Mouse (Mus musculus) mature B cell (primary cell): Measurements from ENCODE around the gene Pah.

ENCODE experiments used
- in situ Hi-C: fragments of 300-500 bp; cut with MboI; formaldehyde crosslinking; loops from 2 replicates; pipeline ENCODE4 v1.14.3; 2019

Pah gene

DNA sequence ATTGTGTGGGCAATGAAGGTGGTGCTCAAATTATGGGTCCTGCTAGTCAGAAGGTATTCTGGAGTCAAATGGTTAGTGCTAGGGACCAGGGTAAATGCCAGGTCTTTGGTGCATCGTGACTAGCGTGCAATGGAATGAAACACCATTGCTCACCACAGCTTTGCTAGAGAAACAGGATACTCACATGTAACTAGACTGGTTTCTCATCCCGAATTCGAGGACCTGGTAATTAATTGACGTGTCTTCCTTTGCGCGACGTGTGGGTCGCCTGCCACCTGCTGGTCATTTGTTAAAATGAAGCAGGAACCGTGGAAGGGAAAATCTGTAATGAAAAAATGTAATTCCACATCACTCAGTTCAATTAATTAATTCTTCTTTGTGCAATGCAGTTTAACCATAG is 17.6 kb upstream of the Pah start:
- in situ Hi-C loops: loop anchor here (10.0 kb wide), 1 partner anchor 479 kb away; no protein-coding TSS in a partner anchor

DNA sequence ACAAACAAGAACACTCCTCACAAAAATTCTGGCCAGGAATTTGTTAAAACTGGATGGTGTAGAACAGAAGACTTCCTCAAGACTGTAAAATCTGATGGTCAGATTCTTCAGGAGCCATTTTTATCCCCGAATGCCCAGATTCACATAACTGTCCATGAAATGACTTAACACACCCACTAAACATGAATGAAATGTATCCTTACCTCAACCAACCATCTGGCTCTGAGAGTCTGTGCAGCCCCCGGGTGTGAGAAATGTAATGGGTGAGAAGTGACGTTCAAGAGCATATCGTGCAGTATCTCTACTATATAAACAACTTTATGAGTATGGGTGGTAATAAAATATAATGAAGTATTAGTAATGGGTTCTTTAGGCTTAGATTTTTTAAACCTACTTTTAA is 13.0 kb upstream of the Pah start:
- in situ Hi-C loops: loop anchor here (10.0 kb wide), 1 partner anchor 484 kb away; no protein-coding TSS in a partner anchor

DNA sequence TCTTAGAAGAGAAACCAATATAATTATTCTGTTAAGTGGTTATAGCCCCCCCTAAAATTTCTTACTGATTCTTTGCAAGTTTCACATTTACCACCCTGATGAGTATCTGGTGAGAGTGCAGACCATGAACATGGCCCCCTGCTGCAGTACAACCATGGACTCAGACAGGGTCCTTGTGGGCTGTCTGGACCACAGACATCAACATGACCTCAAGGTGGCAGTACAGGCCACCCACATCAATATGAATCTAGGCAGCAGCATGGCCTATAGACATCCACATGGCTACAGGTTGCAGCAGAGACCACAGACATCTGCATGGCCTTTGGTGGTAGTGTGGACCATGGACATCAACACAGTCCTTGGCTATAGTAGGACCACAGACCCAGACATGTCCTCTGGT is 8.5 kb upstream of the Pah start:
- in situ Hi-C loops: no loop called here

DNA sequence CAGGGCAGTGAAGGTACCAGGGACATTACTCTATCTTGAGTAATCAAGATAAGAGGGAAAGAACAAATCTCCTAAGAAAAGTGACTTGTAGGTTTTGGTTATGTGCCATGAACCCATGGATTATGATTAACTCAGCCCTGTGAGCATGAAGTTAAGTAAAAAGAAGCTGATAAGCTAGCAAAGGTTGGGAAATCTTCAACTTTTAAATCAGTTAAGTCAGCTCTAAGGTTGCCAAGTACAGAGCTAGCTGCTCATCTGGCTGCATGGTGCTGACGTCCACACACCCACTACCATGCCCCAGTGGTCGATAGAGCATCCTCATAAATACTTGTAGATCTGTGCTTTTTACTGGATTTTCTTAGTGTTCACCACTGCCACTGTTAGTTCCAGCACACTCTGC is 3.0 kb upstream of the Pah start:
- in situ Hi-C loops: no loop called here

DNA sequence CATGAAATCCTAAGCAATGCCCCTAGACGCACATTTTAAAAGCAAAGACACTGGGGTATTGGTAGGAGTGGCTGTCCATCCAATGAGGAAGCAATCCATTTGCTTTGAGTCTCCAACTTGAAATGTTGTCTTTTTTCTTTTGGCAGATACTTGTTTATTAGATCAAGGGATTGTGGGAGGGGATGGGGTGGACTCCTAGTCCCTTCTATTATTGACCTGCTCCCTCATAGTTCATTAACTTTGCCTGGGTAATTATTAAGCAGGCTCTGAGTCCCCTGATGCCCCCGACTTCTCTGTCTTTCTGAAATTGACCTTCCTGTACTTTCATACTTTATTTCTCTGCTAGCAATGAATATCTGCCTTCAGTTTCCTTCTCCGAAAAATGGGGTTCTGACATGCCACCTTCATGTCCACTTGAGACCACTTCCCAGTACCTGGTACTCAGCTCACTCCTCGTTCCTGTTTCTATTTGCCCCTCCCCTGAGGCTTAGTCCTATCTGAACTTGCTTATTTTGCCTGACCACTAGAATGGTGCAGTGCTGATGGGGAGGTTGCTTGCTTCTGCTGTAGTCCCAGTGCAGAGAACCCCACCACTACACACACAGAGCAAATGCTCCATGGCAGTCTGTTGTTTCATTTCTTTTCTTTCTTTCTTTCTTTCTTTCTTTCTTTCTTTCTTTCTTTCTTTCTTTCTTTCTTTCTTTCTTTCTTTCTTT is 1.0 kb upstream of the Pah start:
- in situ Hi-C loops: no loop called here

DNA sequence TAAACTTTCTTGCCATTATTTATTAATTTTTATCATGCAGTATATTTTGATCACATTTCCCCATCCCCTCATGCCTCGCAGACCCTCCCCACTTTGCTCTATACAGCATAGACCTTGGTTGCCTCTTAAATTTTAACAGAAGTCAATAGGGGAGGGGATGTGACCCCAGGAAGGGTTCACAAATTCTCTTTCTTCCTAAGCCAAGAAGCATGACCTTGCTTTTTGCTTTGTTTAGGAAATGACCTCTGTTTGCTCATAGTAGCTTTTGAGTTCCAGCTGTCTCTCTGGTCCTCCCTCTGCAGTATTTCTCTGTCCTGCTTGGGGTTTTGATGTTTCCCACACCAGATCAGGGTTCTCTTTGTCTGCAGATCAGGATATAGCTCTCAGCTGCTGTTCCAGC is 12.6 kb downstream of the Pah start:
- in situ Hi-C loops: no loop called here

DNA sequence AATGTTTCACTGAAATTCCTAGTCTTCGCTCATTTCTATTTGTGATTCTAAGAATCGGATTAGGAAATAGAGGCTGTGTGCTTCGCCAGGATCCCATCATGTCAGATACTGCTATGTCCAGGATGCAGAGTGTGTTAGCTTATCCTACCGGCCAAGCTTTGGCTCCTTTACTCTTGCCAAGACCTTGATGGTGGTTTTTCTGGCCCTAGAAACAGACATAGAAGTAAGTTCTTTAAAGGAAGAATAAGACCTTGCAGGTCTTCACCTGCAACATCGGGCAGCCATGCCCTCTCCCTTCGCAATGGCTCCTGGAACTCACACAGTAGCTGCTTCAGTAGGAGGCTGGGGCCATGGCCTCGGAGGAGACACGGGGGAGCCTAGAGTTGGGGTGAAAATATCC is 24.2 kb downstream of the Pah start:
- in situ Hi-C loops: no loop called here

DNA sequence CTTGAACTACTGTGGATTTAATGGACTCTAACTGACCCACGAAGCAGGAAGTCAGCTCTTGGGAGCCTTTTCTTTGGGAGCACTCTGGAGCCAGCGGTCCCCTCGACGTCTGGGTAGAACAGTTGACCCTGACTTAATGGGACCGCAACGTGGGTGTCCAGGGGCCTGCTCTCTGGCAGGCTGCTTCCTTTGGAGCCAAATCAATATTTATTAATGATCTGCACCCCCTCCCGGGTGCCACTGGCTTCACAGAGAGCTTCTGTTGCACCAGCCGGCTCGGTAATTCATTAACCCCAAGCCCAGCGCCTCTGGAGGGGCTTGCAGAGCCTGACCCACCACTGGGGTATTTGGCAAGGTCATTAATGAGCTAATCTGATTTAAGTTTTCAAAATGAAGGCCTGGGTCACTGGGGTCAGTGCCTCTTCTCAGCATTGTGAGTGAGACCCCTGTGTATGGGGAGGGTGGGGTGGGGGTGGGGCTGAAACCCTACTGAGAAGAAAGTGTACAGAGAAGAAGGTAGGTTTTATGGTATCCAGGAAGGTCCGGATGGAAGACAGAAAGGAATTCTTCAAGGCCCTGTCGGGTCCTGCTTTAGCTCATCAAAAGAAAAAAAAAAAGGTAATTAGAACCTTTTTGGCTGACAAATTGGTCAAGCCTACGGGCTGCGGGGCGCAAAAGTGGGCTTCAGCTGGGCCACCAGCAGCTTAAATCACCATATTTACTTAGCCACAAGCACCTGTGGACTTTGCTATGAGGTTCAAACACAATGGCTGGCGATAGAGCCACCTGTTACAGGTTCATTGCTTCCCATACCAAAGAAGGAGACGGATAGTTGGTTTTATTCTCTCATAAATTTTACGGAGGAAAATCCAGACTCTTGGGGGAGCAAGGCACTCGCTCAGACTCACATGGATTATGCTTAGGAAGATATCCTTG is 25.0 kb downstream of the Pah start:
- in situ Hi-C loops: no loop called here

DNA sequence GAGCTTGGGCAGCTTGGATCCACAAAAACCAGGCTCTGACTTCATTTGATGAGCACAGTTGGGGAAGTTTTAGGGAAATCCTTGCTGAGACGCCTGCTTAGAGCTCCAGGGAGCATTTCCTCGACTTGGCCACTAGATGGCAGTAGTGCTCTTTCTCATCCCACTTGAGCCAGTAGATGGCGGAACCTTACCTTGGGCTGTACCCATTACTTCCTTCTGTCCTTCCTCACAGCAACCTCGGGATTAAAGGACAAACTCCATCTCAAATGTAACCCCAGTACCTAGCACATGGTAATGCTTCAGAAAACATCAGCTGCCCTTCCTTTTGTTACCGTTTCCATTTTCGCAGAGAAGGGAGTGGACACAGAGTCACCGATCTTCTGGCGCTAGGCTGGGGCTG is 31.1 kb downstream of the Pah start:
- in situ Hi-C loops: loop anchor here (10.0 kb wide), 1 partner anchor 772 kb away; no protein-coding TSS in a partner anchor

DNA sequence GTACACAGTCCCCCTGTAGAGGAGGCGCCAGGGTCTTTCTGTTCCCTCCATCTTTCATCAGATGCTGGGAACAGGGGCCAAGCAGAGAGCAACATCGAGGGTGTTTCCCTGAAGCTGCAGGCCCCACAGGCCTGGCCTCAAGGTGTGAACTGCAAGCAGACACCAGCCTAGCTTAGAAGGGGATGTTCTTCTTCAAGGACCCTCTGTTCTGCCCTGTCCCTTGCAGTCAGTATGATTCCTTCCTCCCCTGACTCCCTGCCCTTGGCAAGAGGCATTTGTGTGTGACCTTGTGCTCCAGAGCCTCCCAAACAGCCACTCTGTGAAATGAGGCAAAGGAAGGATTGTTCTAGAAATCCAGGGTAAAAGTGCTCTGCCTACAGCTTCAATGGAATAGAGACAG is 34.8 kb downstream of the Pah start:
- in situ Hi-C loops: loop anchor here (10.0 kb wide), 1 partner anchor 768 kb away; no protein-coding TSS in a partner anchor

DNA sequence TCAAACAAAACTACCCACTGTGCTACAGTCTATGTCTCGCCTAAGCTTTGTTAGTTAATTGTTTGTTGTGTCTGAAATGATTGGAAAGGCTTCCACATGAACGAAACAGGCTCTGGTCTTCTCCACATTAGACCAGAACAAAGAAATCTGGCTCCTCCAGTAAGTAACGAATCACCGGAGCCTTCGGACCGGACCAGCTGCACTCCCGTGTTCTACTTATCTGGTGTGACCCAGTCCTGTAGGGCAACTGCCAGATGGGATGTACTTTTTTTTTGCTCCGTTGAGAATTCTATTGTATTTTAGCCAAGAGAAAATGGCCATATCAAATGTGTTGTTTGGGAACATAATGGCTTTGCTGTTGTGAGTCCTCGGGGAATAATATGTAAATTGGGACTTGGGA is 42.2 kb downstream of the Pah start:
- in situ Hi-C loops: no loop called here

DNA sequence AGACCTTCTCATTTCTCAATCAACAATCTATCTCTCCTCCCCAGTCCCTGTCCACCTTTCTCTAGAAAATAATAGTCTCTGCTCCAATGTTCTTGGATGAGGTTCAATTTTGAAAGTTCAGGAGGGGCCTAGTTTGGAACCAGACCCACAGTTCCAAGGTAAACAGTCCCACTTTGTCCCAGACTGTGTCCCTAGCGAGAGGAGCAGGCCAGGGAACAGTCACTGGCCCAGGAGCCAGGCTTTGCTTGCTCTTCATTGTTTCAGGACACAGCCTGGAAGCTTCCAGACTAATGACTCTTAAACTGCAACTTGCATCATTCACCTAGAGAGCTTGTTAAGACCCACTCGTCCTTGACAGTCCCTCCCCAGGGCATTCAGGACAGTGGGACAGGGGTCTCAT is 44.1 kb downstream of the Pah start:
- in situ Hi-C loops: no loop called here

DNA sequence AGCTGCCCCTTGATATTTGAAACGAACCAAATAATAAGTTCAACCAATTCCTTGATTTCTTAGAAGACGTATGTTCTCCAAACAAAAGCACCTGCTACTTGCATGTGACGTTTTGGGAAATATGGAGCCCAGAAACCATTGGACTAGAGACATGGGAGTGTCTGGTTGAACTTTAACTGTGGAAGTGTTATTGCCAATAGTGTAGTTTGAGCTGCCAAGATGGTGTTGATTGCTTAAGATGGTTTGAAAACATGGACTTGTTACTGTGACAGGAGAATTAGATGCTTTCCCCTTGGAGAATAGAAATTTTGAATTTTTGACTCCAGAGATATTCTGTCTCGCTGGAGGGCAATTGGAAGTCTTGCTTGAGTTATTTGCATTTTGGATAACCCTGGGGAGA is 50.9 kb downstream of the Pah start:
- in situ Hi-C loops: no loop called here

DNA sequence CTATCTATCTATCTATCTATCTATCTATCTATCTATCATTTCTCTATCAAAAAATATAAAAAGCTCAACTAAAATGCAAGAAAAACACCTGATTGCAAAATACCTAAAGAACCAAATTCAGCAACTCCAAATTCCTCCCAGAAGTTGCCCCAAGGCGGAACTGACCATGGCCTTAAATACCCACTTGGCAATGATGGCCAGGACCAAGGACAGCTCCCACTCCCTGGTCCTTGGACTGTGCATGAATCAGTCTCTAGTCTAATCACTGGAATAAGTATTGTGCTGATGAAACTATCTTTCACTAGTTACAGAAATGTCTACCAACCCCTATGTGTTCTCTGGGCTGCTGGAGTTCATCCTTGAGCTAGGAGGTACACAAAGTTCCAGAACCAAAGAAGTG is 65.1 kb downstream of the Pah start:
- in situ Hi-C loops: no loop called here

DNA sequence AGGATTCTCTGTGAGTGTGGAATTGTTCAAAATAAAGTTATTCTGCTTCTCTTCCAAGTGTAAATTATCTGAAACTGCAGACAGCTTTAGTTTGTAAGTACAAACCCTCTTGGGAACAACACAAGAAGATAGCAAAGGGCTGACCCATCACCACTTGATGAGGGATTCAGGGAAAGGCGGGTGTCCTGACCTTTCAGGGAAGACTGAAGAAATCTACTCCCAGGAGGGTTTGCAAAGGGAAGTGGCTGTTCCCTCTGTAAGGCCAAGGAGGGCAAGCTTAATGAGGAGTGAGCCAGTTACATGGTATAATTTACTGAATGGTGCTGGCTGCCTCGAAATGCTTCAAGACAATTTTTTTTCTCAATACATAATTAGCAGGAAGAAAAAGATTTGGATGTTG is 72.3 kb downstream of the Pah start:
- in situ Hi-C loops: no loop called here

DNA sequence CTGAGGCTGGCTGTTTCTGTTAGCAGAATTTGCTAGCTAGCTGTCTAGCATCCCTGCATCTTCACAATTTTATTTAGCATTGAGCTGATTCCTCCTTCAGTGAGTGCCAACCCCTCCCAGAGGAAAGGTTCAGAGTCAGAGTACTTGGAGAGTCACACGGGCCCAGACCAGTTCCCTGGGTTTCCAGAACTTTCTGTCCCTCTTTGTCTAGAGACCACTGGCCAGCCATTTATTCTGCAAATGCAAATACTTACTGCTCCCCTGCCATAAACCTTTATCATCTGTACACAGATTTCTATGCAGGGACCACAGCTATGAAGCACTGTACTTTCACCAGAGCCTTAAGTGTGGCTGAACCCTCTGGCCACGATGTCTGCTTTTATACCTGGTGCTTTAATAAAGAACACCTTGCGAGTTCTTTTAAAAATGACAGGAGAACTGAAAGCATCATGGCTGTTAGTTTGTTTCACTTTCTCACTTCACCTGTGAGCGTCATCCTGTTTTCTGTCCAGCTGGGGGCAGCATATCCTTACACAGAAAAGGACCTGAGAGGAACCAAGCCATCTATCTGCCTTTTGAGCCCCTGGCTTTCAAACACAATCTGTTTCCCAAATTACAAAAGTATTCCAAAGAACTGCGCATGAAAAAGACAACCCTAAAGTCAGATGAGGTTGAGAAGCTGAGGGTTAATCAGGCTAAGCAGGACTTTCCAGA is 74.9 kb downstream of the Pah start:
- in situ Hi-C loops: no loop called here

DNA sequence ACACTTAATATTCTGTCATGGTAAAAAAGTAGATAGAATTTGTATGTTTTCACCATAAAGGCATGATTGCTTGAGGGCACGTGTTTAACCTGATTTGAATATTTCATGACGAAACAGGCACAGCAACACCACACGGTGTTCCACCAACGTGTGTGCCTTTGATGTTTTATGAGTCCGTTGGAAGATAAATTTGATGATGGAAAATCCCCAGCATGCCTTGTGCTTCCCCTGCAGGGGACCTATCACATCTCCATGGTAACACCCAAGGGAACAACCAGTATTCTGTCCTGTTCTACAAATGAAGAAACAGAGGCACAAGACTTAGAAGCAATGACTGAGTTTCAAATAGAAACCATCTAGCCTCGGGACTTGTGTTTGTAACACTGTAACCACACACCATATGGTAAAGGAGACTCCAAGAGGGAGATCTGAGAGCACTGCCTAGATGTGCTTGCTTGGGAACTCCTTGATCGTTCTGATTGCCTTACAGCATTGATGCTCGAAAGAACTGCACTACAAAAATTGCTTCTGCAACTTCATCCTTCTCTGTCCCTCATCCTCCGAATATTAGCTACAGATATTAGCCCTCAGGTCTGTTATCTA is 75.6 kb downstream of the Pah start:
- in situ Hi-C loops: no loop called here

DNA sequence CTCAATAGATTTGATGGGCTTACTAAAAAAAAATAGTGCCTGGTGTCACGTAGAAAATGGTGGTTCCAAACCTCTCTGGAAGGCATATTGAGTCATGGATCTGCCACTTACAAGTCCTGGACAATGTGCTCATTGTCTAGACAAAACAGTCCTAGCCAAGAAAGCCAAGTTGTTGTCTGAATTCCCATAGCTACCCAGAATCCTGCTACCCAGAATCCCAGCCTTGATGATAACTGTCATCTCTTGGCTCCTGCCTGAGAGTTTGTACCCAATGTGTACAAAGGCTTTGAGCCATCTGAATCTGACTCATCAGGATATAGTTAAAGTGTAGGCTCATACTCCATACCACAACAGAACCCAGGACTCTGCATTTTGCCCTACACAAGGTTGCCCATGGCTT is 80.6 kb downstream of the Pah start:
- in situ Hi-C loops: no loop called here

DNA sequence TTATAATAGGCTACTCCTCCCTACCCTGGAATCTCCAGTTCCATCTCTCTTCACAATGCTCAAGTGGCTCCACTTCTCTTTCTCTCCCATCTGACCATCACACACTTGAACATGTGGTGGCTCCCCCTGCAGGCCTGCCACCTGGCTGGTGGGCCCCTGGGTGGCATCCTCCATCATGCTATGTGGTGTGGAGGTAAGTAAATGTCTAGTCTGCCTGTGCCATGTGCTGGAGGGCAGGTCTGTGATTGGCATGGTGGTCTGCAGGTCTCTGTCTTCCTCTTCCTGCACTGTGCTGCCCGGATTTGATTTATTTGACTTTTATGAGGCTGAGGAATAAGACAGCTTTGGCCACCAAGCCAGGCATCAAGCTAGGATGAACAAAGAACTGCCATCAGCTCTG is 103.6 kb downstream of the Pah start:
- in situ Hi-C loops: no loop called here
